Mouse (Mus musculus) limb, embryonic 11.5 days (tissue): ENCODE measurements around the gene Hist1h2ak. TPM values are rescaled to one million over a fixed set of nuclear protein-coding genes. Genes with fewer than 3 reads are reported as not detected.
"Not testable (repeated sequence)": the region's sequence is repeated elsewhere in the genome, so short reads cannot be mapped to it uniquely, and the experiment has no call there.

Source experiments
- ATAC-seq: fragments of 200-750 bp; cut with Nextera tagmentation; 2 replicates; pipeline ENCODE4 v1.8.0; 2017; ENCODE audit warnings: low read depth; ENCODE audit not compliant: insufficient number of reproducible peaks, low FRiP score, low TSS enrichment
- DNase-seq: peaks from one replicate; pipeline ENCODE4 v3.0.0-alpha.2; 2015; ENCODE audit warnings: low spot score
- H3K27ac ChIP-seq: fragments of 300-500 bp; sonication (generic); replicated peaks from 2 replicates; pipeline ENCODE4 v1.5.1; 2014; ENCODE audit warnings: low read depth, mild to moderate bottlenecking, low read length
- H3K27me3 ChIP-seq: fragments of 300-500 bp; sonication (generic); 2 replicates; pipeline ENCODE4 v1.6.1; 2014; ENCODE audit warnings: mild to moderate bottlenecking, low read length, mixed read lengths; ENCODE audit not compliant: control insufficient read depth, insufficient read depth
- H3K36me3 ChIP-seq: fragments of 300-500 bp; sonication (generic); 2 replicates; pipeline ENCODE4 v1.6.1; 2014; ENCODE audit warnings: mild to moderate bottlenecking, low read length, moderate library complexity, mixed read lengths; ENCODE audit not compliant: control insufficient read depth, insufficient read depth
- H3K4me1 ChIP-seq: fragments of 300-500 bp; sonication (generic); 2 replicates; pipeline ENCODE4 v1.6.1; 2014; ENCODE audit warnings: low read length, mixed read lengths; ENCODE audit not compliant: control insufficient read depth, insufficient read depth
- H3K4me2 ChIP-seq: fragments of 300-500 bp; sonication (generic); 2 replicates; pipeline ENCODE4 v1.6.1; 2014; ENCODE audit warnings: low read depth, mild to moderate bottlenecking, moderate library complexity; ENCODE audit not compliant: severe bottlenecking
- H3K4me3 ChIP-seq: fragments of 300-500 bp; sonication (generic); 2 replicates; pipeline ENCODE4 v1.5.1; 2014; ENCODE audit warnings: low read depth, low read length
- H3K9ac ChIP-seq: fragments of 300-500 bp; sonication (generic); 2 replicates; pipeline ENCODE4 v1.6.1; 2014; ENCODE audit warnings: mild to moderate bottlenecking, low read length
- H3K9me3 ChIP-seq: fragments of 300-500 bp; sonication (generic); 2 replicates; pipeline ENCODE4 v1.6.1; 2016; ENCODE audit warnings: low read length; ENCODE audit not compliant: control insufficient read depth
- WGBS: fragments of 180-500 bp; shearing (Covaris S2); extraction: QIAGEN DNeasy Blood & Tissue Kit; methylation state at CpG from one replicate; pipeline ENCODE4 v1.1.7; 2014; 5-methylcytosine and 5-hydroxymethylcytosine counted together
- polyA plus RNA-seq: library from polyadenylated mRNA; unstranded; fragments of >200 nt; fragmentation: Nextera tagmentation; extraction: Ambion mirVana; gene quantifications from 2 replicates; pipeline ENCODE4 v1.2.1, GENCODE M21; 2014

The Hist1h2ak gene
- polyA plus RNA-seq, 1 experiment from 2014 or later = 6.1 TPM

- DNase-seq (peak; percentile 41), ATAC-seq (no peak)
- no peaks in the 10 kb centered on the region for H3K36me3 ChIP-seq
- peak overlapping the region; percentile 45; the same call in 1 of the 2 replicates for H3K9ac ChIP-seq
- H3K27ac ChIP-seq = peak overlapping the region; percentile 100
- H3K4me2 ChIP-seq = peak overlapping the region; percentile 91
- H3K9me3 ChIP-seq = no peaks in the 10 kb centered on the region
- no peak overlapping the region for H3K4me3 ChIP-seq
- WGBS = 42% methylated on average over 6 of the region's 6 CpGs
- no peaks in the 10 kb centered on the region for H3K27me3 ChIP-seq
- H3K4me1 ChIP-seq = peaks cover 8% of the 10 kb centered on the region; the same call in 1 of the 2 replicates
Observed at GRCm38 (mm10) chr13:21781021-21781555, 27.5 kb upstream of the Hist1h2ak start.

GRCm38 (mm10) chr13:21779767-21780731 lies 26.4 kb upstream of the Hist1h2ak start, which contains the start of gene Hist1h1b:
Hist1h1b (minus strand) TSS chr13:21780625.
- DNase-seq (peak; percentile 88), ATAC-seq (peak; percentile 65; the same call in 1 of the 2 replicates)
- H3K9ac ChIP-seq = peak within 1 kb of the TSS; percentile 97
- peaks cover 8% of the 10 kb centered on the region; the same call in 1 of the 2 replicates for H3K4me1 ChIP-seq
- no peaks in the 10 kb centered on the region for H3K9me3 ChIP-seq
- H3K27me3 ChIP-seq = no peaks in the 10 kb centered on the region
- no peaks in the 10 kb centered on the region for H3K36me3 ChIP-seq
- H3K27ac ChIP-seq = peak within 1 kb of the TSS; percentile 100
- under 1% methylated on average over 44 of the region's 44 CpGs for WGBS
- H3K4me2 ChIP-seq = peak within 1 kb of the TSS; percentile 91
- peak within 1 kb of the TSS; percentile 73 for H3K4me3 ChIP-seq

- Histone ChIP-seq H3K36me3 (no peaks in the 10 kb centered on the region), H3K27me3 (no peaks in the 10 kb centered on the region), H3K9me3 (no peaks in the 10 kb centered on the region), H3K4me1 (peaks cover 5% of the 10 kb centered on the region; the same call in 1 of the 2 replicates), H3K9ac (peak overlapping the region; percentile 97), H3K4me2 (peak overlapping the region; percentile 91), H3K27ac (peak overlapping the region; percentile 100), H3K4me3 (peak overlapping the region; percentile 73)
- 5% methylated on average over 33 of the region's 33 CpGs for WGBS
- ATAC-seq (peak; percentile 84), DNase-seq (peak; percentile 86)
Observed at GRCm38 (mm10) chr13:21778814-21779766, 25.5 kb upstream of the Hist1h2ak start.

- Histone ChIP-seq H3K4me1 (no peaks in the 10 kb centered on the region), H3K4me3 (no peak overlapping the region), H3K9me3 (no peaks in the 10 kb centered on the region), H3K36me3 (no peaks in the 10 kb centered on the region; the same call in 1 of the 2 replicates), H3K27ac (no peak overlapping the region), H3K9ac (no peak overlapping the region), H3K27me3 (no peaks in the 10 kb centered on the region), H3K4me2 (no peak overlapping the region)
- no peak for DNase-seq
- no peak for ATAC-seq
- 83% methylated on average over 1 of the region's 1 CpGs for WGBS
Observed at GRCm38 (mm10) chr13:21755707-21756106, 2.1 kb upstream of the Hist1h2ak start.

GRCm38 (mm10) chr13:21754294-21755001 lies 821 bp upstream of the Hist1h2ak start:
- H3K4me3 ChIP-seq = peak overlapping the region; percentile 35
- H3K9me3 ChIP-seq, H3K4me1 ChIP-seq, H3K27me3 ChIP-seq, ATAC-seq, H3K36me3 ChIP-seq: not testable (repeated sequence)
- H3K4me2 ChIP-seq = peak overlapping the region; percentile 52
- H3K27ac ChIP-seq = peak overlapping the region; percentile 83
- DNase-seq = peak; percentile 53
- WGBS = under 1% methylated on average over 19 of the region's 26 CpGs
- H3K9ac ChIP-seq = peak overlapping the region; percentile 59

DNA sequence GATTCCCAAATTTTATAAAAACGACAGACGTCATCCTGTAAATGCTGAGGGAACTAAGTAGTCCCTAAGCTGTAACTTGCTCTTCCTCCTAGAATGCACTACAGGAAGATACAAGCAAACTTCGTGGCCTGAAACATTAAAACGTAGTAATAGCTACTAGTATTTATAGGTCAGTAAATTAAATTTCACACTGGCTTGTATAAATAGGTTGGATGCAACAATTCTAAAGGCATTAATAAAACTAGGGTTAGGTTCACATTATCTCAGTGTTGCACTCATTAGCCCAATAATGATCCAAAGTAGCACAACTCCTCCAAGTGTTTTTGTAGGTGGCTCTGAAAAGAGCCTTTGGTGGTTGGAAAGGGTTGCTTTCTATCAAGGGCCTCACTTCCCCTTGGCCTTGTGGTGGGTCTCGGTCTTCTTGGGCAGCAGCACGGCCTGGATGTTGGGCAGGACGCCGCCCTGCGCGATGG lies 540 bp downstream of the Hist1h2ak start:
- WGBS = 5% methylated on average over 10 of the region's 10 CpGs
- H3K4me1 ChIP-seq = no peaks in the 10 kb centered on the region
- H3K4me2 ChIP-seq = peak overlapping the region; percentile 55
- peak overlapping the region; percentile 92 for H3K27ac ChIP-seq
- no peak for DNase-seq
- no peaks in the 10 kb centered on the region for H3K9me3 ChIP-seq
- H3K4me3 ChIP-seq = peak overlapping the region; percentile 35
- peak overlapping the region; percentile 67 for H3K9ac ChIP-seq
- no peaks in the 10 kb centered on the region for H3K36me3 ChIP-seq
- no peaks in the 10 kb centered on the region for H3K27me3 ChIP-seq
- no peak for ATAC-seq

DNA sequence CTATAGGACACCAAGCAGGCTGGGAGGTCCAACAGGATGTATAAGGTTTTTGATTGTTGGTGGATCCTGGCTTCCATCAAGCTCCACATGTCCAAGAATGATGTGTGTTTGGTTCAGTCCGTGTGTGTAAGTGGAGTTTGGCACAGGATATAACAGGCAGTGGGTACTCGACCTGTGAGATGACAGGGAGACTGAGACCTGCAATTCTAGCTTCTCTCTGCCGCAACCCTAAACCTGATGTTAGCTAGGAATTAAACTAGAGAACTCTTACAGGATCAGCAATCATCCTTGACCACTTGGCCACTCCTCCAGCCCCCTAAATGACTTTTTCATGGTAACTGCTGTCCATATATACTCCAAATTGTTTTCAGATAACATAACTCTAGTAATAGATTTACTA lies 1.3 kb downstream of the Hist1h2ak start:
- Histone ChIP-seq H3K4me3 (no peak overlapping the region), H3K27me3 (no peaks in the 10 kb centered on the region), H3K9ac (no peak overlapping the region), H3K4me2 (peak overlapping the region; percentile 55; the same call in 1 of the 2 replicates), H3K36me3 (no peaks in the 10 kb centered on the region), H3K27ac (peak overlapping the region; percentile 92), H3K9me3 (no peaks in the 10 kb centered on the region), H3K4me1 (no peaks in the 10 kb centered on the region)
- DNase-seq = peak; percentile 55
- WGBS = 45% methylated on average over 3 of the region's 3 CpGs
- no peak for ATAC-seq
